Mouse (Mus musculus): ENCODE results near the gene Prss36.
"Not testable (repeated sequence)": the region's sequence is repeated elsewhere in the genome, so short reads cannot be mapped to it uniquely, and the experiment has no call there.

The Prss36 gene

DNA sequence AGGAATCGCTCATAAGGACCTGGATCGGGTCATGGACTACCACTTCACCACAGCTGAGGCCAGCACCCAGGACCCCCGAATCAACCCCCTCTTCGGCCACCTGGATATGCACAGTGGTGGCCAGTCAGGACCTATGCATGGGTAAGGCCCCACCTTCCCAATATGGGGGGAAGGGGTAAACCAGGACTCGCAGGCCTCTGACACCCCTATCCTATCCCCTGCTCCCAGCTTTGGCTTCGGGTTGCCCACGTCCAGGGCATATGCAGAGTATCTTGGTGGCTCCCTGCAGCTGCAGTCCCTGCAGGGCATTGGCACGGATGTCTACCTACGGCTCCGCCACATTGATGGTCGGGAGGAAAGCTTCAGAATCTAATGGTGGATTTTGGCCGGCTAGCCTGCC, 38.6 kb downstream of the Prss36 start:
- in situ Hi-C loops (cut with MboI; ENCODE audit: low sequenced_read_pairs): no loop called here

DNA sequence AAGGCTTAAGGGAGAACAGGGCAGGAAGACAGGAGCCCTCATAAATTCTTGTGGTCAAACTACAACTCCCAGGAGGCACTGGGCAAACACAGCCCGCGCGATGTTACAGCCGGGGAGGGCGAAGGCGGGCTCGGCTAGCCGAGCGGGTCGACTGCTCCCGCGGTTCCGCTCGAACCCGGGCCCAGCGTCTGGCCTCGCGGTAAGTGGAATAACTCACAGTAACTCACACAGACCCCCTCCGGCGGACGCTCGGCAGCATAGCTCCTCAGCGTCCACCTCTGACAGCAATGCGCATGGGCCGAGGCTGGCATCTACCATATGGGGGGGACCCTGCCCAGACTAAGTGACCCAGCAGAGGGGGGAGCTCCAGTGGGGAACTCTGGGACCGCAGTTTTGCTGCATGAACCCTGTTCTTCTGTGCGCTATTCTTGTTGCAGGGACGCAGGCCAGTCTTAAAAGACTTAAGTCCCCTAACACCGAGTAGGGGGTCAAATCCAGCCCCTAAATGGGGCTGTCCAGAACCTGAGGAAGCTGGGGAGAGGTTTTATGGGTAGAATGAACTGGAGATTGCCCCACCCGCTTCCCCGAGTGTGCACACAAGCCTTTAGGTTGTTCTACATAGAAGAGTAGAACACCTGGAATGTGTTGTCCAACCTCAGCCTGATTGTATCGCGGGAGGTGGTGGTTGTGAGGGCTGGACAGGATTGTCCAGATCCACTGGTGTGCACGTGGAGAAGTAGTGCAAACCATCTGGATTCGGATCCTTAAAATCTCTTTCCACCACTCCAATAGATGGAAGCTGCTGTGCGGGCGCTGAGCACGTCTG, 42.3 kb downstream of the Prss36 start, which contains the start of gene Bckdk:
Gene Bckdk (plus strand): TSS at position 112 of the 826 bp plus-strand sequence.
- in situ Hi-C loops (cut with MboI; ENCODE audit: low sequenced_read_pairs): no loop called here

DNA sequence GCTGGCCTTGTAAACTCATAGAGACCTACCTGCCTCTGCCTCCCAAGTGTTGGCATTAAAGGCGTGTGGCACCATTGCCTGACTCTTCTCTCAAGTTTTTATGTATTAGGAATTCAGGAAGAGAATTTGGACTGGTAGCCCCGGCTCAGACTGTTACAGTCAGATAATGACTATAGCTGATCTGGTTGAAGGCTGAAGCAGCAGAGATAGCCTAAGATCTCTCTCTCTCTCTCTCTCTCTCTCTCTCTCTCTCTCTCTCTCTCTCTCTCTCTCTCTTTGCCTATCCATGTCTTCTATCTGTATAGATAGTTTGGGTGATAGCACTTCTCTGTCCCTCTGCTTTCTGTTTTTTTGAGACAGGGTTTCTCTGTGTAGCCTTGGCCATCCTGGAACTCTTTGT, 44.8 kb downstream of the Prss36 start:
- in situ Hi-C loops (cut with MboI; ENCODE audit: low sequenced_read_pairs): no loop called here

DNA sequence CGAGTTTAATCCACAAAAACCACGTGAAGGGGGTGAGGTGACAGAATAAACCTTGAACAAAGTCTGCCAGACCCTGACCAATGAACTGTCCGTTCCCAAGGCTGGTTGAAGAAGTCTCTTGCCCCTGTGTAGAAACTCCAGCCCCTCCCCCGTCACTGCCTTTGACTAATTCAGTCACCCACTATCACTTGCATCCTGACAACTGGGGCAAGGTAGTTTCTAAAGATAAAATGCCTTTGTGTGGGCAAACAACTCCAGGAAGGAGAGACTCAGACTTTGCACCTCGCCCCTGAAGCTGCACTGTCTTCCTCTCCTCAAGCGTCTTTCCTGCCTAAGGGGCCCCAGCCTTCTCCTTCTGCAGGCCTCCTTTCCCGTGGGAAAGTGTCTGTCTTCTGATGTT, 46.5 kb downstream of the Prss36 start:
- in situ Hi-C loops (cut with MboI; ENCODE audit: low sequenced_read_pairs): no loop called here

DNA sequence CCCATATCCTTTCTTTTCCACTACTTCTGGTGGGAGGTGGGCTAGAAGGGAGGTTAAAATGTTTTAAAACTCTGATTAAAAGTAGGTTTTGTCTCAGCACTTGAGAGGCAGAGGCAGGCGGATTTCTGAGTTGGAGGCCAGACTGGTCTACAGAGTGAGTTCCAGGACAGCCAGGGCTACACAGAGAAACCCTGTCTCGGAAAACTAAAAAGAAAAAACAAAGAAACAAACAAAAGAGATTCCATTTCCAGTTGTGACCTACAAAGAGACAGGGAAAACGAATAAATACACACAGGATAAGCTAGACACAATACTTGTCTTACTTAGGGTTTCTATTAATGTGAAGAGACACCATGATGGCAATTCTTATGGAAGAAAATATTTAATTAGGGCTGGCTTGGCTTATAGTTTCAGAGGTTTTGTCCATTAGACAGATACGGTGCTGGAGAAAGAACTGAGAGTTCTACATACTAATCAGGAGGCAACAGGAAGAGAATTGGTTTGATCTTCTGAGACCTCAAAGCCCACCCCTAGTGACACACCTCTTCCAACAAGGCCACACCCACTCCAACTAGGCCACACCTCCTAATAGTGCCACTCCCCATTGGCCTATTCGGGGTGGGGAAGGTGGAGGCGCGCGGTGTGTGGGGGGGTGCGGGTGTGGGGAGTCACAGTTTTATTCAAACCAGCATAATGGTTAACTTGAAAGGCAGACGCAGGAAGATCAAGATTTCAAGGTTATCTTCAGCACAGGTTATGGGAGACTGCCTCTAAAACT, 48.2 kb downstream of the Prss36 start:
- in situ Hi-C loops (cut with MboI; ENCODE audit: low sequenced_read_pairs): no loop called here

DNA sequence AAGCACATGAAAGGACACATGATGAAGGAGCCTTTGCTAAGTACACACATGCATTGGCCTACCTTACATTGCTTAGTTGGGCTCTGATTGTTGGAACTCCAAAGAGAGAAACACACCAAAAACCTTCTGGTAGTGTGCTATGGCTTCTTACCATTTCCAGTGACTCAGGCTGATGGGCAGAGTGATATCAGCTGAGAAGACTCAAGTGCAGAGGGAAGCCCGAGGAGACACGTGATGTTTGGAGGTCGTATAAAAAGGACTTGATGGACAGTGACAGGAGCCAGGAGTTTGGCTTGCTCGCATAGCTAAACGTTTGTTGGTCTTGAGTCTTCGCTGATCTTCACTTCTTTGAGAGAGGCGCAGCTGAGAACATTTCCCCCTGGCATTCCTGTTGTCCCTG, 49.0 kb downstream of the Prss36 start:
- in situ Hi-C loops (cut with MboI; ENCODE audit: low sequenced_read_pairs): no loop called here

DNA sequence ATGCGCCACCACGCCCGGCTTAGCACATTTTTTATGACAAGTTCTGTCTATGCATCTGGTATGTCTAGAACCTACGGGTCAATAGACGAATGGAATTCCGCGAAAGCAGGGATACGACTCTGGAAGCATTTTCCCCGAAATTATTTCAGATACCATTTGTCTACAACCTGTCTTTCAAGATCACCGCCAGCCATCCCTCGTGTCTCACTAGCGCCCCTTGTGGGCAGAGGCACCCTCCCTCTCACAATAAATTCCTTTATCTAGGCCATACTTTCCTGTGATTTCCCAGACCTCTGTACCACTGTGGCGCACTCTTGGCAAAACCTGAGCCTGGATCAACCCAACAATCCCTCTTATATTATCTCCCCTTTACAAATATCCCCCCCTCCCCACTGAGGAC, 50.1 kb downstream of the Prss36 start:
- in situ Hi-C loops (cut with MboI; ENCODE audit: low sequenced_read_pairs): no loop called here

DNA sequence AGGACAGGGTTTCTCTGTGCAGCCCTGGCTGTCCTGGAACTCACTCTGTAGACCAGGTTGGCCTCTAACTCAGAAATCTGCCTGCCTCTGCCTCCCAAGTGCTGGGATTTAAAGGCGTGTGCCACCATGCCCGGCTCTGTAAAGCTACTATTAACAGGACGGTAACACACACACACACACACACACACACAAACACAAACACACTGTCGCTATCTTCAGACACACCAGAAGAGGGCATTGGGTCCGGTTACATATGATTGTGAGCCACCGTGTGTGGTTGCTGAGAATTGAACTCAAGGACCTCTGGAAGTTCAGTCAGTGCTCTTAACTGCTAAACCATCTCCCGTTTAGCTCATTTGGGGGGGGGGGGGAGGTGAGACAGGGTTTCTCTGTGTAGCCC, 50.6 kb downstream of the Prss36 start:
- in situ Hi-C loops (cut with MboI; ENCODE audit: low sequenced_read_pairs): not testable (repeated sequence)

DNA sequence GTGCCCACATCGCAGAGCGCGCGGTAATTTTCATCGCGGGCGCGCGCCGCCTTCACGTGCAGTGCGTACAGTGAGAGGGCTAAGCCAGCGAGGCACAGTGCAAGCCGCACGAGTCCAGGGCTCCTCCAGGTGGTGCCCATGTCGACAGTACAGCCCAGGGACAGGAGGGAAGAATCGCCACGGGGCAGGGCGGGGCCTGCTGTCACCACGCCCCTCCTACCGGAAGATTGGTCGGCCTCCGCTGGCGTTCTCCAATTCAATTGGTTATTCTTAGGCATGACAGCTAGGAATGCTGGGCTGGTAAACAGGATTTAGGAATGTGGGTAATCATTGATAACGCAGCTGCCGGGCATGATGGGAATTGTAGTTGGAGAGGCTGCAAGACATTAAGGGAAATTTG, 51.1 kb downstream of the Prss36 start, which contains the start of the genes Gm21974 and Vkorc1:
Gene Gm21974 (minus strand): TSS at position 13 of the 400 bp plus-strand sequence.
Gene Vkorc1 (minus strand): TSS at position 176 of the 400 bp plus-strand sequence.
- in situ Hi-C loops (cut with MboI; ENCODE audit: low sequenced_read_pairs): no loop called here

DNA sequence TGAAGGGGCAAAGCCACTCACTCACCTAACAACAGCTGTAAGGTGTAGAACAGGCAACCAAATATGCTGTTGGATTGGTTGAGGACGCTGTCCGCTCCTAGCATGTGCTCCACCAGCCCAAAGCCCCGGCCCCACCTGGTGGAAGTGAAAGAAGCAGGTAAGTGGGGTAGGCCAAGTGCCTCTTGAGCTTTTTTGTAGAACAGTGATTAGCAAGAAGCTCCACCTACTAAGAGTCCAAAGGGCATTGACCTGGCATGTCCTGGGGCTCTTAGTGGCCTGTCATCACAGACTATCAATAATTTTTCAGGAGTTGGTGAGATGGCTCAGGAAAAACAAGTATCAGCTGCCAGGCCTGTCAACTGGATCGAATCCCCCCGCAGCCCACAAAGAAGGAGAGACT, 52.0 kb downstream of the Prss36 start:
- in situ Hi-C loops (cut with MboI; ENCODE audit: low sequenced_read_pairs): no loop called here

DNA sequence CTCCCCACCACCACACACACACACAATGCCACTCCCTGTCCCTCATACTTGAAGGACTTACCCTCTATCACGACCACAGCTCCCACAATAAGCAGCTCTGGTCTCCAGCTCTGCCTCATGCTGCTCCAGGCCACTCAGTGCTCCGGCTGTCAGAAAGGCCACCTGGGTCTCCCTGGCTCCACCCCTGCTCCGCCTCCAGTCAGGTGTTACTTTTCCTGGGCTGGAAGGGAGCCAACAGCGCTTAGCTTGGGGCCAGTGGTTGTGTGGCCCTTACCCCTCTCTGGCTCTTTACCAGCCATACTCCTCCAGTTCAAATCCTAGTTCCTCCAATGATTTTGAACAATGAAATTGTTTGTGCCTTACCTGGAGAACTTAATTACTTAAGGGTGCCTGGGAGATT, 55.7 kb downstream of the Prss36 start, which contains the start of gene Prss53:
Gene Prss53 (minus strand): TSS at position 173 of the 400 bp plus-strand sequence.
- in situ Hi-C loops (cut with MboI; ENCODE audit: low sequenced_read_pairs): no loop called here

DNA sequence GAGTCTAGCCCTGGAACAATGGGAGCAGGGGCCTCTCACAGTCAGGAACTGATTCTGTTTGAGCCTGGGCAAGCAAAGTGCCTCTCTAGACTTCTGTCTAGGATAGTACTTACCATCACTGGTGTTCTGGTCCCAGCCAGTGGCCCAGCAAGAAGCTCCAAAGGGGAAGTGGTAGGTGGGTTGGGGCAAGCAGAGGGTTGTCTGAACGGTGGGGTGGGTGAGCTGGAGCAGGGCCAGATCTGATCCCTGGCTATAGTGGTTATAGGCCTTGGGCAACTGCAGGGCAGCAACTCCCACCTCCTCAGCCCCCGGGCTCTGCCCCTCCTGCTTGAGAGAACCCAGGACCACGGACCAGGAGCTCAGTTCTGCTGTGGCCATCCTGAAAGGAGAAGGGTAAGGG, 57.7 kb downstream of the Prss36 start:
- in situ Hi-C loops (cut with MboI; ENCODE audit: low sequenced_read_pairs): no loop called here

DNA sequence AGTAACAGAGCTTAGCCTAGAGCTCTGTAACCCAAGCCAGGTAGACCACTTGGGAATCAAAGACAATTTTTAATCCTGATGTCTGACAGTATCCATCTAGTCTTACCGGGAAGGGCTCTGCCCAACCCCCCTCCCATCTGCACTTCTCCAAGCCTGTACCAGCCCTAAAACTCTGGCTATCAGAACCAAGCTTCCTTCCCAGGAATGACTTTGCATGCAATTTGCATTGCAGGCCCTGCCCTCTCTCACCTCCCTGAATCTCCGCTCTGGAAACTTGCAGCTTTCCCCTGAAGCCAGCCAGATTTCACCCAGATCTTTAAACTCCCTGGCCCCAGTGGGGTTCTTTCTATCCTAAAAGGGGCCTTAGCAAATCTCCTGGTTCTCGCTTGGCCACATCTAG, 58.7 kb downstream of the Prss36 start:
- in situ Hi-C loops (cut with MboI; ENCODE audit: low sequenced_read_pairs): no loop called here

DNA sequence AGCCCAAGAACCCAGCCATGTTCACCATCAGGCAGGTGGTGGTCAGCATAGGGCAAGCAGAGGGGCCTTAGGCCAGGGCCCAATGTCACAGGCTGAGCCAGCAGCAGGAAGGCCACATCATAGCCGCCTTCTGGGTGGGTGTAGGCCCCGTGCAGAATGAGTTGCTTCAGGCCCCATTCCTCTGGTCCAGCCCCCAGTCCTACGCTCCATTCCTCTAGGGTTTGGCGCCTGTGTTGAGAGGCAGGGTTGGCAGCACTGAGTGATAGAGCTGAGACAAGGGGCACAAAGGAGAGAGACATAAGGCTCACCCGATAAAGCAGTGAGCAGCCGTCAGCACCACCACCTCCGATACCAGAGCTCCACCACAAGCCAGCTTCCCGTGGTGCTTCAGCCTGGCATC, 59.3 kb downstream of the Prss36 start:
- in situ Hi-C loops (cut with MboI; ENCODE audit: low sequenced_read_pairs): no loop called here

DNA sequence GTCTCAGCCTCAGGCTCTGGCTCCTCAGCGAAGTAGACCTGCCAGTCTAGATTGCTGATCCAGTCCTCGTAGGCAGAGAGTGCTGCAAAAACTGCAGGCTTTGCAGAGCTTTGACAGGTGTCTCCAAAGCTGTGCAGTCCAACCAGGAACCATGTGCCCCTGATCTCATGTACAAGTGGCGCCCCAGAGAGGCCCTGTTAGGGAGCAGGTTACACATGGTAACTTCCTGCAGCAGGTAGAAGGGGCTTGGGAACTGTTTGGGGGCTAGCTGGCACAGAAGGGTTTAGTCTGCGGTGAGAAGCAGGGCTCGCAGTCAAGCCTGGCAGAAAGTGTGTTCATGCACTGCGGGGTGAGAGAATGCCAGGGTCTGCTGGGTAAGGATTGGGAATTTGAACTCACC, 60.0 kb downstream of the Prss36 start:
- in situ Hi-C loops (cut with MboI; ENCODE audit: low sequenced_read_pairs): no loop called here

DNA sequence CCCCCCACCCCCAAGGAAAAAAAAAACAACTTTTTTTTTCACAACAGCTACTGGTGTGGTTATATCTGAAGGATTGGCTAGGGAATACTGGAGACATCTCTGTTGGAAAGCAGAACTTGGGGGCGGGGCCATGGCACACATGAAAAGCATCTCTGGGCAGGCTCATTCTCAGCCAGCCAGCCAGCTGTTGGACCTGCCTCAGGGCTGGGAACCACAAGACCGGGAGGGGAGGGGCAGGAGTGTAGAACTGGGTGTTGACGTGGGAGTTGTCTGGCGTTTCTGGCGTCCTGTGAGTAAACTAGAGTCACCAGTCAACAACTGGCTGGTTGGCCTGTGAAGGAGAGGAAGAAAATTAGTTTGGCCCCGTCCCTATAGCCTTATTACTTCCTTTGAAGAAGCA, 60.6 kb downstream of the Prss36 start:
- in situ Hi-C loops (cut with MboI; ENCODE audit: low sequenced_read_pairs): no loop called here
